20 mouse cellular contexts compared by ENCODE assay signal in the genomic region with DNA sequence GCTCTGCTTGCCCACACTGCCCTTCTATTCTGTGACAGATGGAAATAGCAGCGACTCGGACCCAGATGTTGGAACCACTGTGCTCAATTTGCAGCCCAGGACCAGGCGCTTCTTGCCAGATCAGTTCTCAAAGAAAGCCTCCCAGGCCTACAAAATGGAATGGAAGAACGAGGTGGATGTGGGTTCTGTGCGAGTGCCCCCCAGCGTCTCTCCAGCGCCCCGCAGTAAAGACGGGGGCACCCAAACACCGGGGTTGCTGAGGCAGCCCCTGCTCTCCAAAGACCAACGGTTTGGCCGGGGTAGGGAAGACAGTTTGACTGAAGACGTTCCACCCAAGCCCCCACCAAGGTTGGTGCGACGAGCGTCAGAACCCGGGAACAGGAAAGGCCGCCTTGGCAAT. TPM values are rescaled to one million over a fixed set of nuclear protein-coding genes. Genes with fewer than 3 reads are reported as not detected.
"Had no signal": no experiment of that assay in that cellular context is flagged by ENCODE, and none has a peak within 500 bp of the region (broad histone marks: within the 10 kb centered on the region; RNA-seq: fewer than 3 reads in every experiment).

No protein-coding gene starts in this region.

- H3K9ac ChIP-seq: neural tube, embryonic 12.5 days; neural tube, embryonic 13.5 days; neural tube, embryonic 15.5 days; stomach, embryonic 15.5 days had no signal

- H3K36me3 ChIP-seq: neural tube, embryonic 12.5 days; neural tube, embryonic 13.5 days; neural tube, embryonic 15.5 days; stomach, embryonic 15.5 days had no signal

- DNase-seq: retina, postnatal 1 day; right cerebral cortex, adult 18-20 months; right cerebral cortex, postnatal 14 days; right cerebral cortex, postnatal 25 days; right cerebral cortex, postnatal 4 days; spleen, adult 18-20 months; thymus, adult 18-20 months; thymus, adult 2 months; thymus, postnatal 14 days; thymus, postnatal 25 days; thymus, postnatal 36 days; thymus, postnatal 4 days had no signal

- H3K4me2 ChIP-seq: neural tube, embryonic 12.5 days; neural tube, embryonic 13.5 days; neural tube, embryonic 15.5 days; stomach, embryonic 15.5 days had no signal

- H3K4me3 ChIP-seq: neural tube, embryonic 12.5 days; neural tube, embryonic 13.5 days; neural tube, embryonic 15.5 days; stomach, embryonic 15.5 days had no signal

- H3K27ac ChIP-seq: neural tube, embryonic 12.5 days; neural tube, embryonic 13.5 days; neural tube, embryonic 15.5 days; stomach, embryonic 15.5 days; stomach, postnatal 0 days had no signal

- H3K27me3 ChIP-seq: neural tube, embryonic 12.5 days; neural tube, embryonic 13.5 days; neural tube, embryonic 15.5 days; stomach, embryonic 15.5 days had no signal

- H3K9me3 ChIP-seq: neural tube, embryonic 12.5 days; neural tube, embryonic 13.5 days; neural tube, embryonic 15.5 days; stomach, embryonic 15.5 days had no signal

- H3K4me1 ChIP-seq: neural tube, embryonic 12.5 days; neural tube, embryonic 13.5 days; stomach, embryonic 15.5 days had no signal

RNA-seq across cellular contexts. Expression of a gene that starts 37.8 kb away (rescaled TPM):
- total RNA-seq: neutrophil, adult 5-6 weeks had no signal
- polyA plus RNA-seq: small intestine, adult 2 months; stomach, embryonic 14.5 days had no signal
